Mouse (Mus musculus) testis, postnatal 10 days (tissue): ENCODE measurements around the gene Trim67.

Experiments used
- DNase-seq: peaks from one replicate; pipeline ENCODE4 v3.0.0; 2021; ENCODE audit warnings: low spot score

The Trim67 gene

DNA sequence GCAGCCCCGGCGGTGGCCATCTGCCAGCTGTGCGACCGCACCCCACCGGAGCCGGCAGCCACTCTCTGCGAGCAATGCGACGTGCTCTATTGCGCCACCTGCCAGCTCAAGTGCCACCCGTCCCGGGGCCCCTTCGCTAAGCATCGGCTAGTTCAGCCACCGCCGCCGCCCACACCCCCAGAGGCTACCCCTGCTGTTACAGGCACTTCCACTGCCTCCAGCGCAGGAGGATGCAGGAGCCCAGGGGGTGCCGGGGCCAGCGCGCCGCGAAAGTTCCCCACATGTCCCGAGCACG is 1.5 kb downstream of the Trim67 start:
- peak; percentile 72 for DNase-seq

DNA sequence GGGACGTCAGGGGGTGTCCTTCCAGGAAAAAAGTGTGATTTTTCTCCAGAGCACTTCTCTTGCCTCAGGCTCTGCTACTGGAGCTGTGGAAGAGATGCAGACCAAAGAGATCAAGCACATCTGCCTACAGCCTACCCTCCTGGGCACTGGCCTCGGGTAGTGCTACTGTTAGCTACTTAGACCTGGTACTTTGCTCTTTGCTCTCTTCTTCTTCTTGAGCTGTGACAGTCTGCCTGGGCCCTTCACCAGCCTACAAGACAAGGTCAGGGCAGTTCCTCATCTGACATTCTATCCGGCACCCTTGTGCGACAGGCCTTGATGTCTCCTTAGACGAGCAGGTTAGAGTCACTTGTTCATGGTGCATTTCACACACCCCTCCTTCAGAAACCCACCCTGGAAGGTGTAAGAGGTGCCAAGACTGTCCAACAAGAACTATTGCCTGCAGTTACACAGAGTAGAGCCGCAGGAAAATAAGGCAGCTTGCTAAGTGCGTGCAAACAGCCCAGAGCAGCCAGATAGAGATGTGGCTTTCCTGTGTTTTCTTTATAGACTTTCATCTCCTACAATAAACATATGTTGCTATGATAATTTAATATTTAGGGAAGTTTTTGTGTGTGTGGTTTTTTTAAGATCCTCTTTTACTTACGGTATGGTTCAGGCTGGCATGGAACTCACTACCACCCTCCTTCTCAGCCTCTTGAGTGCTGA is 3.0 kb downstream of the Trim67 start:
- no peak for DNase-seq

DNA sequence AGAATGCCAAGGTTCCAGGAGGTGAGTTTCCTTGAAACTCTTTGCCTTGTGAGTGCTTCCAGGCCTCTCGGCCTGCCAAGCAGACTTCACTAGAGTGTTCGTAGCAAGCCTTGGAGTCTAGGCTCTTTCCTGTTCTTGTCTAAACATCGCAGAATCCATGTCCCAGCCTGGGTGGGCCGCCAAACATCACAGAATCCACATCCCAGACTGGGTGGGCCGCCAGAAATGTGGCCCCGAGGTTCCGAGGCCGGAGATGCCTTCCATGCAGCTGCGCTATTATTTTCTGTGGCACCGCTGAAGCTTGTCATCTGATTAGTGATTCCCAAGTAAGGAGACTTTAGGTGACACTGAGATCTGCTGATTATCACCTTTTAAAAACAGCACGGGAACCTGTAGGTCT is 7.7 kb downstream of the Trim67 start:
- no peak for DNase-seq

DNA sequence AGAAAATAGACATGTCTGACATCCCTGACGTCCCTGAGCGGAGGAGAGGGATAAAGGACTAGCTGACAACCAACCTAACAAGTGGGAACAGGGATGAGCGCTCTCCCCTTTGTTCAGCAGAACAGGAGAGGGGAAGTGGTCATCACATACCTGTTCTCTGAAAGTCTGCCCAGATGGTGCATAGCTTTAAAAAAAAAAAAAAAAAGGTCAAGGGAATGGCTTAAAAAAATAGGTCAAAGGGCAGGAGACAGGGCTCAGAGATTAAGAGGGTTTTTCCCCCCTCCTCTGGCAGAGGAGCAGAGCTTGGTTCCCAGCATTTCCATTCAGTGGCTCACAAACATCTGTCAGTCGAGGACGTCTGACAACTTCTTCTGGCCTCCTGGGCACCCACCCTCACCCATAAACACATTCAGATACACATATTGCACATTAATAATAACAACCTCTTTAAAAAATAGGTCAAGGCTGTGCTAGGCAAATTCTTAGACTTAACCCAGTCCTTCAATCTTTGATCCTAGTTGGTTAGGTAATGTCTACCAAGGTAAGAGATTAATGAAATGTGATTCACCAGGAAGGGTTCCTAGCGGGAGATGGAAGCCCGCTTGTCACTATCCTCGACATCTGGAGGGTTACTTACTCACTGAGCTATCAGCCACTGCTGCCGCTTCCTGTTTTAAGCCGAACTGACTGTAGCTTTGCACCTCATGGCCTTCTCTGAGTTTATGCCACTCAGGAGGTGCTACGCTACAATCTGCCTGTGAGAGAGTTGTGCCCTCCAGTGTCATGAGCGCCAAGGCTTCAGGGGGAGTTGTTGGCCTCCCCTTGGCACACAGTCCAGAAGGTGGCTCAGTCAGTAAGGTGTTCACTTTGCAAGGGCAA is 11.2 kb downstream of the Trim67 start:
- no peak for DNase-seq

DNA sequence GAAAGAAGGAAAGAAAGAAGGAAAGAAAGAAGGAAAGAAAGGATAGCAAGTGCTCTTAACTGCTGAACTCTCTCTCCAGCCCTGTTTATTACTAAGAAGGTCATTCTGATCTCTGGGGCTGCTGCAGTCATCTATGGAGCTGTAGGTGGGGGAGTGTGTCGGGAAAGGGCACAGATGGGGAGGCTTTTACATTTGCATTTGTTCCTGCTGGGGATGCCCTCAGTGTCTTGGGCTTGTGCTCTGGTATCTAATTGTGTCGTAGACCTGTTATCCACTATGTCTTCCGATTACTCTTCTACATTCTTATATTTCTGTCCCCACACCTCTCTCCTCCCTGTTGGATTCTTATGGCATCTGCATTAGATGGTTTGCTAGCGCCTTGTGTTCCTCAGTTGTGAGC is 13.1 kb downstream of the Trim67 start:
- DNase-seq = no peak

DNA sequence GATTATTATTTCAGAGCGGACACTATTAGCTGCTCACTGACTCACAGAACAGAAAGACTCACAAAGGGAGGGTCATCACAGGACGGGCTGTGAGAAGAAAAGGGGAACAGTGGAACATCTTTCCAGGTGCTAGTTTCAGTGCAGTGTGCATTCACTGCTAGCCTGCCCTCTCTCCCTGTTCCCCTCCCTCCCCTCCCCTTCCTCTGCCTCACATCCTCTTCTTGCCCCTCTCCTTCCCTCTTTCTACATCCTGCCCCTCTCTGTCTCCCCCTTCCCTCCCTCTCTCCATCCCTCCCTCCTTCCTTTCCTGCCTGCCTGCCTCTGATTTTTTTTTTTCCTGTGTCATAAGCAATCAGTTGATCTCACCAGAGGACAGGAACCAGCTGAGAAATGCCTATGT is 16.5 kb downstream of the Trim67 start:
- no peak for DNase-seq

DNA sequence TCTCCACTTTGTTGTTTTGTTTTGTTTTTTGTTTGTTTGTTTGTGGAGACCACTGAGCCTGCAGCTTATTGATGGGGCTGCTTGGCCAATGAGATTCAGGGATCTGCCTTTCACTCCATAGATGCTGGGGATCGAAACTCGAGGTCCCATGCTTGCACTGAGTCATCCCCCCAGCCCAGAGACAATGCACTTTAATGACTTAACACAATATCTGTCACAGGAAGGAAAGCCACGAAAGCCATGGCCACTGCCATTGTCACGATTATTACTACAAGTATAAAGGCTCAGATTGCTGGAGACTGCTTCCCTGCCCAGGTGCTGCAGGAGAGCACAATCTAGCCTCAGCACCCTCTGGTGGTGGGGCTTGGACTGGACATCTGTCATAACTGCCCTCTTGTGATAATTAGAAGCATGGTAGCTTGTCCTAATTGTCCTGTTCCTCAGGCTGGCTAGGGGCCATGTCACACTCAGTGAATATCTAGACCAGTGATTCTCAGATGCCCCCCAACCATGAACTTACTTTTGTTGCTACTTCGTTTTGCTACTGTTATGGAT is 17.2 kb downstream of the Trim67 start:
- DNase-seq = no peak

DNA sequence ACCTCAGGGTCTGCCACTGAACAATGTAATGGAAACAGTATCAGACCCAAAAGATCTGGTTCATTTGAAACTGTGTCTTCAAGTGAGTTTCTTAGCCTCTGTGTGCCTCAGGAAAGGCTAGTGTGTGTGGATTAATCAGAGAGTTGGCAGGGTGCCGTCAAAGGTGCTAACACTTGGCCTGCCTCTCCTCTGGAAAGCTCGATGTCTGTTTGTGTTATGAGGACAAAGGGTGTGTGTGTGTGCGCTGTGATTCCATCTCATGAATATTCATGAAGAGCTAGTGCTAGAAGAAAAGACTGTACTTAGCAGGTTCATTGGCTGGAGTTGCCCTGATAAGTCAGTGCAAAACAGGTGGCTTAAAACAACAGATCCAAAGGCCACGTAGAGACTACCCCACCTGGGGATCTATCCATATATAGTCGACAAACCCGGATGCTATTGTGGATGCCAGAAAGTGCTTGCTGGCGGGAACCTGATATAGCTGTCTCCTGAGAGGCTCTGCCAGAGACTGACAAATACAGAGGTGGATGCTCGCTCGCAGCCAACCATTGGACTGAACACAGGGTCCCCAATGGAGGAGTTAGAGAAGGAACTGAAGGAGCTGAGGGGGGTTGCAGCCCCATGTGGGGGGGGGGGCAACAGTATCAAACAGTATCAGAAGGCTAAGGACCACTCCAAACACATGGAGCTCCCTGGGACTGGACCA is 17.9 kb downstream of the Trim67 start:
- DNase-seq = no peak

DNA sequence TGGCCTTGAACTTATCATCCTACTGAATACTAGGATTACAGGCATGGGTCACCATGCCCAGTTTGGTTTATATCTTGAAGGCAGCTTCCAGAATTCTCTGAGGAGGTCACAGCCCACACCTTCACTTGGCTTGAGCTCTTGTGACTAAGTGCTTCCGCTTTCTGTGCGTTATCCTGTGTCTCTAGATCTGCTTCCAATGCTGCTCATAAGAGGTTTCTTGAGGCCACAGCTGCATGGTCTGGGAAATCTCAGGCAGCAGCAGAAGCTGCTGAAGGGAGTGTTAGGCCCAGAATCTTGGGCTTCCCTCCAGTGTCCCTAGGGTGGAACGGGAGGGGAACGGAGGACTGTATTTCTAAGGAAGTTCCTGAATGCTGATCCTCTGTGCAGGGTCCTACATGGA is 20.4 kb downstream of the Trim67 start:
- DNase-seq = no peak

DNA sequence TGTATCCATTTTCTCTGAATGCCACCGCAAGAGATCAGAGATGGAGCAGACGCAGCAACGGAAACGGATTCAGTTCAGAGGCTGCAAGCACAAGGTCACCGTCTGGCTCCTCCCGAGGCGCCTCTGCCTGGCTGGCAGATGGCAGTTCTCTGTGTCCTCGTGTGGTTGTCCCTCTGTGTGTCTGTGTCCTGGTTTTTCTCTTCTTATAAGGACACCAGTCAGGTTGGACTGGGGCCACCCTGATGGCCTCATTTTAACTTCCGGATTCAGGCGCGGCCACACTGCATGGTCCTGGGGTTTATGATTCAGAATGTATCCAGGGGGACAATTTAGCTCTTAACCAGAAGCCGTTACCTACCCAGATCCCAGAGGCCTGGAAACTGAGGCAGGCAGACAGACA is 23.0 kb downstream of the Trim67 start:
- DNase-seq = no peak

DNA sequence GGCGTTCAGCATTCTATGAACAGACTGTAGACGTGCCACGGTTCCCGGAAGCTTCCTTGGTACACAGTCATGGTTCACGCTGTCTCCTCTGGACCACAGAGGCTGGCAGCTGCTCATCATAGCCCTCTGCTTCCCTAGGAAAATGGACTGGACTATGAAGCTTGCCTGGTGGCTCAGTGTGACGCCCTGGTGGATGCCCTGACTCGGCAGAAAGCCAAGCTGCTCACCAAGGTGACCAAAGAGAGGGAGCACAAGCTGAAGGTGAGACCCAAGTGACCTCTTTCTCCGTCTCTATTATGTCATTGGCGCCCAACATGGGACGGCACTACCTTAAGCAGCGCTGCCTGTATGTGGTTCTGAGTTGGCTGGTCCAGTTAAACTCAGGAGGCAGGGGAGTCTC is 24.0 kb downstream of the Trim67 start:
- DNase-seq = no peak

DNA sequence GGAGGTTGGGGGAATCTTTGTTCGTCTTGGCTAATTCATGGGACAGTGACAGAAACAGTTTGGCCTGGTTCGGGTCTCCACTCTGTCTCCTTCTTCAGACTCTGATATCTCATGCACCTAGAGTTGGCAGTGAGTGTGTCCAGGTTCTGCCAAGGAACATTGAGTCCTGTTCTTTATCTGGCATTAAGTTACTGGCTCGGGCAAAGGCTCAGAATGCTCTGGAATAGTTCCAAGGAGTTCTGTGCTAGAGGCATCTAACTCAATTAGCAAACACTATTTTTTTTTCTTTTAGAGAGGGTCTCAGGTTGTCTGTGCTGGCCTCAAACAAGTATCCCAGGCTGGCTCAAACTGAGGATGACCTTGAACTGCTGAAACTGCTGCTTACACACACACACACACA is 24.5 kb downstream of the Trim67 start:
- no peak for DNase-seq

DNA sequence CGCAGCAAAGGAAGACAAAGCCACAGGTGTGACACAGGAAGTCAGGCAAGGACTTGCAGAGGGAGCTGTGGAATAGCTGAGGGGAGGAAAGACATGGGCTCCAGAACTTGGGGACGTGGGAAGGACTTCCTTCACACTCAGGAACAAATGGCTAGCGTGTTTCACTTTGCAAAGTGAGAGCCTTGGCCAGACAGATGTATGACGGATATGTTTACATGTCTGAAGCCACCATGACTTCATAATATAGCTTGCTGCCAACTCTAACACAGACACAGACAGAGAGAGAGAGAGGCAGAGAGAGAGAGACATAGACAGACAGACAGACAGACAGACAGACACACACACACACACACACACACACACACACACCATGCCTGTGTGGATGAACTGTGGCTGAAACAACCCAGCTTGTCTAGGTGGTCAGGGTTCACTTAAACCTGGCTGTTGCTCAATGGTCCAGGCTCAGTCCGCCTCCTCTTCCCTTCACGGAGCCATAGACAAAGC is 26.8 kb downstream of the Trim67 start:
- no peak for DNase-seq

DNA sequence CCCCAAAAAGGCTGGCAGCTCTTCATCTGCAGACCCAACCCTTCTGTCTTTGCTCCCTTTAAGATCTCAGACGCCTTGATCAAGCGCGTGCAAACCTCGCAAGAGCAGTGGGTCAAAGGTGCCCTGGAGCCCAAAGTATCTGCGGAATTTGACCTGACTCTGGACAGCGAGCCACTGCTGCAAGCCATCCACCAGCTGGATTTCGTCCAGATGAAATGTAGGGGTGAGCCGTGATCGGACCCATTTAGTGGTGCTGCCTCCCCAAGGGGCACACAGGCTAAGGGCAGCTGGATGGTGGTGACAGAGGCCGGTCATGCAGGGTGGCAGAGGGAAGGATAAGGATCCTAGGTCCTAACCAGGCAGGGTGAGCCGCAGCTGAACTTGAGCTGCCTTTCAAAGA is 27.2 kb downstream of the Trim67 start:
- no peak for DNase-seq

DNA sequence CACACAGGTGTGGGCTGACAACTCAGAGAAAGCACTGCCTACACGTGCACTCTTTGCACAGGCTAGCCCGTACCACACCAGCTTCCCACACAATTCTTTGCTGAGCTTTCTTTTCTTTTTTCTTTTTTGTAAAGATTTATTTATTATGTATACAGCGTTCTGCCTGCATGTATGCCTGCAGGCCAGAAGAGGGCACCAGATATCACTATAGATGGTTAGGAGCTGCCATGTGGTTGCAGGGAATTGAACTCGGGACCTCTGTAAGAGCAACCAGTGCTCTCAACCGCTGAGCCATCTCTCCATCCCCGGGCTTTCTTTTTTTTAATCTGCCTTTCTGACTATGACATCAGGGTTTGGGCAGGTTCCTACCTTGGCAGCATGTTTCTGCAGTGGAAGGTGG is 30.6 kb downstream of the Trim67 start:
- no peak for DNase-seq

DNA sequence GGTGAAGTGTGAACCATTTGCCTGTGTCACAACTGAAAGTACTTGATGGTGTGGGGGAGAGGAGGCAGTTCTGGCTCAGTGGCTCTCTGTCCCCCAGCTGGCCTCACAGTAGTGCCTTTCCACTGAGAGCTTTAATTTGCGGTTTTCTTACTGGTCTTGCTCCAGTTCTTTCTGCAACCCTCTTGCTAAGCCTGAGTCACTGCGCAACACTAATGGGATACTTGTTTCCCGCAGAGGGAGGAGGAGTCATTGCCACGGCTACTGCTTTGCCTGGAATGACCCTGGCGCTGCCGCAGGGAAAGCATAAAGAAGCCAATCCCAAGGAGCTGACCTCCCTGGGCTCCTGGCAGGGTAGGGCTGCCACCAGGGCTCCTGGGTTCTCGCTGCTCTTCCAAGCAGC is 33.8 kb downstream of the Trim67 start:
- DNase-seq = peak; percentile 53

DNA sequence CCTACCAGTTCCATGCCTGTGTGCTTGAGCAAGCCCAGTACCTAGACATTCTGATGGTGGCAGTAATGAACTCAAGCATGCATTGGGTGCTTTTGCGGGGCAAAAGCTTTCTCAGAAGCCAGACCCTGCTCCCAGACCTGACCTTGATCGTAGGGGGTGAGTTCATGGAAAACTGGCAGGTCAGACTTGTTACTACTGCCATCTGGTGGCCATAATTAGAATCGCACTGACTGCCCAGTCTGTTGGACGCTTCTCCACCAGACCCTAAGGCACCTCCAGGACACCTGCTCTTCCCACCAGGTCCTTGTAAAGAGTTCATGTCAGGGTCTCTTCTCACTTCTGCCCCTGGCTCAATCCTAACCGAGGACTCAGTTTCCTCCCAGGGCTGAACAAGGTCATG is 34.5 kb downstream of the Trim67 start:
- peak; percentile 78 for DNase-seq

DNA sequence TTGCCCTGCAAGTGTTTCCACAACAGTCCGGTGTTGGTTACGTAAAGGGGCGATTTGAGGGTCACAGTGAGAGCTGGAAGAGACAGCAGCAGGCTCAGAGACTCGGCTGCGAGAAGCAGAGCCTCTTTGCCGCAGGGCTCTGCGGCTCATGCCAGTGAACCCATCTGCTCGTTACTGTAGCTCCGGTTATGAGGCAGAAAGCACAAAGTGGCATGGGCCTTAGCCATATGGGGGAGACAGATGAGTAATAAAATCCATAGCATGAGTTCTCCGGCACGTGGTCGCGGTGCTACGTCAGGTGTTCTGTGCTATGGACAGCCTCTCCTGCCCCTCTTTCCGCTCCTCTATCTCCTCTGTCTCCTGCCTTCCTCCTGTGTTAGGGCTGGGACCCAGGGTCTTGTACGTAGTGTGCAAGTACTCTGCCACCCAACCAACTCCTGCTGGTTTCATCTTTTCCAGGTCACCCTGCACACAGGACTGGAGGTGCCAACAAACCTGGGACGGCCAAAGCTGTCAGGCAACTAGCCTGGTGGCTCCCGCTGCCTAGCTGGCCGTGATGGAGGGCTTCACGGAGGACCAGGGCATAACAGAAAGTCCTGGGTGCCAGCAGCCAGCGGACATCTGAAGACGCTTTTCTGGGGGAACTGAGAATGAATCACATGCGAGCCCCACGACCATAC is 35.8 kb downstream of the Trim67 start:
- no peak for DNase-seq

DNA sequence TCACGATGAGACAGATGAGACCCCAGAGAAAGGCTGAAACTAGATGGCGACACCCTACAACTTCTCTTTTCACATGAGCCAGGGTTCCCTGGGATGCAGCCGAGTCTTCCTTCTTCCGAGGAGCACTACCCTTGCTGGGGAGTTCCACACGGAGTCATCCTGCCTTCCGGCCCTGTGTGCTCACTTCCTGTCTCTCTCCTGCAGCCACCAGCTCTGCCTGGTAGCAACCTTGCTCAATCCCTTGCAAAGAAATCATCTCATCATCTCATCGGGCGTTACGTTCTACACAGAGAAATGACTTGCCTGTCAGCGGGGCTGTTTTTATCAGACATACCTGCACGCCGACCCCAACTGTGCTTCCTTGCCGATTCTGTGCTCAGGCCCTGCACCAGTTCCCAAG is 37.2 kb downstream of the Trim67 start:
- no peak for DNase-seq

DNA sequence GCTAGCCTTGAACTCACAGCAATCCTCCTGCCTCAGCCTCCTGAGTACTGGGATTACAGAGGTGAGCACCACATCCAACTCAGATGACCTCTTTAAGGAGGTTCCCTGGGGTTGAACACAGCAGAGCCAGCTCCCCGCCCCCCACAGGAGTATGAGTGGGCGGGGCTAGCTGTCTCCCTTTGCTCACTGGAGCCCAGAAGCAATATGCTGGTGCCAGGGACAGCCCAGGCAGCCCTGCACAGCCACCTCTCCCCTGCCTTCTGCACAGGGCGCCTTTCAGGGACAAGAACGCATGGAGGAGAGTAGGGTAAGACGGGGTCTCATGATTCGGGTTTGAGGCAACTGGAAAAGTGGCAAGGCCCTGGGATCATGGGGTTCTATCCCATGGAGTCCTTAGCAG is 38.6 kb downstream of the Trim67 start:
- DNase-seq = no peak

DNA sequence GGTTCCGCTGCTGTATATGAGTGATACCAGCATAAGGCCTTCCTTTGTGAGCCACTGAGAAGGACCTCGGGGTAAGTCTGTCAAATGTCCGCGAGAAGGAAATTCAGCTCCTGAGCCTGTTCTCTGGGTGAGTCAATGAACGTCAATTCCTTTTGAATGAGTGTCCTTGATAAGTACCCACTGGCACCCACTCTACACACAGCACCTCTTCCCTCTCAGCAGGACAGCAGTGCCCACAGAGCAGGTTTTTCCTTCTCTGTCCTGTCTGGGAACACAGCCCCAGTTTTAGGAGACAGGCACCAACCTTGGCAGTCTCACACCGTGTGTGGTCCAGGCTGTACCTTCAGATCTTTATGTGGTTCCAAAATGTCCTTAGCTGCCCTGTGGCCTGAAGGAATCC is 39.0 kb downstream of the Trim67 start:
- no peak for DNase-seq
